Mouse (Mus musculus) heart, adult 9 months (tissue): ENCODE data around the gene Snapin.

Experiments
- DNase-seq, 2 experiments: peaks; one replicate each; pipeline ENCODE4 v3.0.0; 2022; ENCODE audit warnings: low spot score in 2 of 2

Snapin gene

DNA sequence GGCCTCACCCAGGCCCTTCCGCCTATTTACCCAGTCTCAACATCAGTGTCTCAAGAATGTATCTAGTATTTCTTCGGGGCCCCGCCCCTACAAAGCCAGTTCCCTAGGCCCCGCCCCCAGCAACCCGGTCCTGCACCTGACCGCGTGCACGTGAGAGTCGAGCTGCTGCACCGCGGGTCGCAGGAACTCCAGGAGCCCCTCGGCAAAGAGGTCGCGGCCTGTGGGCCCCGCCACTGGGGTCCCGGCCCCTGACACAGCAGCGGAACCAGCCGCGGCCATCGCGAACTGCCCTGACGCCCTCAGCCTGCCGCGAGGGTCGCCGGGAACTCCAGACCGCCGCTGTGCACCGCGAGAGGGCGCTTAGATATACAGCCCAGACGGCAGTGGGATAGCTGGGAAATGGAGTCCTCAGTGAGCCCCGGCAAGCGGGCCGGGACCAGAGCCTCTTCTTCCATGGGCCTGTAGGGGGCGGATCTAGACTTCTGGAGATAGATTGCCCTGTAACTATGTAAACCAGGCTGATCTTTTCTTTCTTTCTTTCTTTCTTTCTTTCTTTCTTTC, at the start of gene Snapin:
TSS of gene Snapin (minus strand) at position 338 of the 561 bp plus-strand sequence.
- DNase-seq: peak; percentile 96 to 97

GRCm38 (mm10) chr3:90537905-90538296, 47.1 kb upstream of the Snapin start:
- DNase-seq: no peak

GRCm38 (mm10) chr3:90537141-90537904, 46.5 kb upstream of the Snapin start, which contains the start of gene S100a16:
Gene S100a16 (plus strand): TSS chr3:90537254.
- peak; percentile 89 for DNase-seq

- DNase-seq: no peak
These were observed 44.6 kb upstream of the Snapin start for GRCm38 (mm10) chr3:90535446-90535845.

DNA sequence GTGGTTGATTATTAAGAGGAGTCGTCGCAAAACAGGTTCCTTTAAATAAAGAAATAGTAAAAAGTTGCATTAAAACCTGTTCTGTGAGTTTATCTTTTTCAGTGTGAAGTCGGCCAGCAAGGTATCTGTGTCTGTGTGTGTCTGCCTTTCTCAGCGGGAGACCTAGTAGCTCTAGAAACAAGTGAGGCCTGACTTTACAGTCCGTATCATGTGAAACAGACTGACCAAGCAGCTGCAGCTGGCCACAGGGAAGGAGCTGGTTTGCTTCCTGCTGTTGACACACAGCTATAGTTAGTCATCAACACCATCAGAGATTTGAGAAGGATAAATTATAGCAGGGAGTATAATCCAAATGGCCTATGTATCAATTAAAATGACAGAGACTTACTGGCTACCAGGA, 40.9 kb upstream of the Snapin start:
- no peak for DNase-seq

GRCm38 (mm10) chr3:90527291-90527873, 36.5 kb upstream of the Snapin start:
- no peak for DNase-seq

- no peak for DNase-seq
These were observed 35.7 kb upstream of the Snapin start, which contains the start of gene S100a14 for GRCm38 (mm10) chr3:90526580-90526979. Gene S100a14 (plus strand): TSS chr3:90526856.

DNA sequence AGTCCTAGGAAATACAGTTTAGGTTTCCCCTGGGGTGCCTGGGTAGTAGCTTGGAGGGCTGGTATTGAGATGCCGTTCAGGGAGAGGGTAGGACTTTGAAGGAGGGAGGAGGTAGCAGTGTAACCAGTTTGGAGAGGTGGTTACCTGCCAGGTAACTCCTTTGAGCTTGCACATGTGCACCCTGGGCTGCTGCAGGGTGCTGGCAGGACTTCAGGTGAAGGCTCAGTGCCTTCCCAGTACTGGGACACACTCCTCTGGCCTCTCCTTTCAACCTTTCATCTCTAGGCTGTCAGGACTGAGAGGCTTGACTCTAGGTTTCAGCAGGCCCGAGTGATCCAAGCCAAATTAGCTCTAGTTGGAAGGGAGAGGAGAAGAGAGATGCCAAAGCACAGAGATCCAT, 35.2 kb upstream of the Snapin start:
- DNase-seq: no peak

DNA sequence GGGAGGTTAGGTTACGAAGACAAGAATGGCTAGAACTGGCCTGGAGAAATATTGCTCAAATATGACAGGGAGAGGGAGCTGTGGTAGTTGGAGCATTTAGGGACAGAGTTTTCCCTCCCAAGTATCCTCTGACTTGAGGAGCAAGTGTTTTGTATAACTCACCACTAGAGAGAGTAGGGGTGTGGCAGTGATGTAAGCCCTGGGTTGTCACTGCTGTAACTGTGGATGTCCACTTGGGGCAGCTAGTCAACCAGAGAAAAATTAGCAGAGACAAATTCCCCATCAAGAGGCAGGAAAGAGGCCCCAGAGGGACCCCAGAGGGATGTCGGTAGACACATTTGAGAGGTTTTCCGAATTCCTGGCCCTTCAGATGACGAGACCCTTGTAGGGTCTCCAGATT, 34.6 kb upstream of the Snapin start:
- DNase-seq: peak; percentile 76 to 79

DNA sequence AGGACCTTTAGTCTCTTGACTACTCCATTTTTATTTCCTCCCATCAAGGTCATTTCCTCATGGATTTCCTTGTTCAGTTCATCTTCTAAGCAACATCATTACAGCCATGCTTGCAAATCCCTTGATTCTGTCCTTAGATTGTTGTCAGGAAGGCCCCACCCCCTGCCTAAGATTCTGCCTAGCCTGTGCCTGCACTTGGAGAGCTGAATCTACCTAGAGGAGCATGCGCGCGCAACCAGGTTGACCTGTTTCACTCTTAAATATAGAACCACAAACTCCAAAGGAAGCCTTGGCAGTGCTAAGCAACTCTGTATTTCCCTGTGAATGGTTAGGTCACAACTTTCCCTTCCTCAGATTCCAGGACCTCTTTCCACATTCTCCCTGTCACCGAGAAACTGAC, 26.9 kb upstream of the Snapin start:
- no peak for DNase-seq

- no peak for DNase-seq
These were observed 25.0 kb upstream of the Snapin start for GRCm38 (mm10) chr3:90515789-90516188.

DNA sequence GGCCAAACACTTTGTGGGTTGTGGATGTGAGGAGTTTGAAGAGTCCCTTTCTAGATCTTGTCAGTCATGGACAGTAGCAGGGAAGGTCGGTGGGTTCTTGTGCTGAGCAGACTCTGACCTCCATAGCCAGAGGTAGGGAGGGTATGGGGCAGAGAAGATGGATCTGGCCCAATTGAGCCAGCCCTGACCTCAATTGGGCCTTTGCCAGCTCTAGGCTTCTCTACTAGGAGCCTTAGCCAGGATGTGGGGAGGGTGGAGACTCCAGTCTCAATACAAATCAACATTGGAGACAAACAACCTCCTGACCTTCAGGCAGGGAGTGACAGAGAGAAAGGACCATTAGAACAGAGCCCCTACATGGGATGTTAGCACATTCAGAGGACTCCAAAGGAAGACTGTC, 24.4 kb upstream of the Snapin start:
- DNase-seq: peak; percentile 54 to 65

DNA sequence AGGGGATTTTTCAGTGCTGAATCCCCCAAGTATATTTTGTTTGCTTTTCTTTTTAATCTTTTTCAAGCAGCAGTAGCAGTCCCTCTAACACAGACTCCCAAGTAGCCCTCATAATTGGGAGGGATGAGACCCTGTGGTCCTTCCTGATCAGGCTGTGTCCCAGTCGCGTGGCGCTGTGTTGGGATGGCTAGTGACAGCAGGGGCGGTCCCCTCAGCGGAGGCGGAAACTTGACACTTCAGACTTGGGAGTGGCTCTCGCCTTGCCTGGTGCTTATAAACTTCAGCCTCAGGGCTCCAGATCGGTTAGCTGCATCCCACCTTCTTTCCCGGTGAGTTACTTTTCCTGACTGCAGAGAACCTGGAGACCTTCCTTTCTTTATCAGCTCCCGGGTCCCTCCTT, 23.9 kb upstream of the Snapin start:
- DNase-seq: peak; percentile 80 to 81

DNA sequence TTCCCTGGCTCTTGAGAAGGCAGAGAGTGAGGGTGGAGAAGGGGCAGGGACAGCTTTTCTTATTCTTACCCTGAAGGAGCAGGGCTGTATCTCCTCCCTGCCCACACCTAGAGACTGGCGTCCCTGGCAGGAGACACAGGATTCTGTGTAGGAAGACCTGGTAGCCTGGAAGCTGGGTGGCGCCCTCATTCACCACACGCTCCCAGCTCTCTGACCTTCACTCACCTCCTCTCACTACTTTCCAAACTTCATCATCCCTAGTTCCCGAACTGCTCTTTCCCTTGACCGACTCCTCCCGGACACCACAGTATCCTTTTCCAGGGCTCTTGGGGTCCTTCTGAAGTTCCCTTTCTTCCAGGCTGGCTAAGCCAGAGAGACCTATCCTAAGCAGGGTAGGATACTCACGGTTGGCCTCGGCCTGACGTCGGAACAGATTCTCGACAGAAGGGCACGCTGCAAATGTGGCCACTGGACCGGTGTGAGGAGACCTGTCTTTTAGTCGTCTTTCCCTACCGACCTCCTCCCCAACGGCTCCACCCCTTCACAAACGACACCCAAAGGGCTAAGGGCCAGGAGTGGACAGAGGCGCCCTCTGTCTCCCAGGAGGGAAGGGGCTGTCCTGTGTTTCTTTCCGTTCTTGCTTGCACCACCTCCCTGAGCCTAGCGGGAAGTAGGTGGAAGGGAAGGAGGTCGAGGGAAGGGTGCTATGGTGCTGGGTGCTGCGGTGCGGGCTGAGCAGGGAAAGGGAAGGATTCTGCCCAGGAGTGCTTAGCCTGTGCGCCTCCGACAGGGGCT, 23.2 kb upstream of the Snapin start, which contains the start of the genes S100a1 and S100a13:
TSS of gene S100a1 (minus strand) at position 597 of the 795 bp plus-strand sequence.
TSS of gene S100a13 (plus strand) at position 640 of the 795 bp plus-strand sequence.
- peak; percentile 87 to 89 for DNase-seq

- DNase-seq: no peak
These were observed 22.3 kb upstream of the Snapin start for GRCm38 (mm10) chr3:90512948-90513642.

- no peak for DNase-seq
These were observed 21.4 kb upstream of the Snapin start for GRCm38 (mm10) chr3:90512276-90512675.

DNA sequence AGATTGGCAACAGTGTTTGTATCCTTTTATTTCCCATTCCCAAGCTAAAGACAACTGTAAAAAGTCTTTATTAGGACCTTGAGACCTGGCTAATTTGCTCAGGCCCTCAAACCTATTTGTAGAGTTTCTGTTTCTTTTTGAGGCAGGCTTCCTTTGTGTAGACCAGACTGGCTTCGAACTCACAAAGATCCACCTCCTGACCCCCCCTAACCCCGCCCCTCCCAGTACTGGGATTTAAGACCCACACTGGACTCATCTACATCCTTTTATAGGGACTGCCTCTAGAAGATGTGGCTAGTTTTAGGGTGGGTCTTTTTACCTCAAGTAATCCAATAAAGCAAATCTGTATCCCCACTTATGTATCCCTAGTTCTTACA, 18.9 kb upstream of the Snapin start:
- no peak for DNase-seq

DNA sequence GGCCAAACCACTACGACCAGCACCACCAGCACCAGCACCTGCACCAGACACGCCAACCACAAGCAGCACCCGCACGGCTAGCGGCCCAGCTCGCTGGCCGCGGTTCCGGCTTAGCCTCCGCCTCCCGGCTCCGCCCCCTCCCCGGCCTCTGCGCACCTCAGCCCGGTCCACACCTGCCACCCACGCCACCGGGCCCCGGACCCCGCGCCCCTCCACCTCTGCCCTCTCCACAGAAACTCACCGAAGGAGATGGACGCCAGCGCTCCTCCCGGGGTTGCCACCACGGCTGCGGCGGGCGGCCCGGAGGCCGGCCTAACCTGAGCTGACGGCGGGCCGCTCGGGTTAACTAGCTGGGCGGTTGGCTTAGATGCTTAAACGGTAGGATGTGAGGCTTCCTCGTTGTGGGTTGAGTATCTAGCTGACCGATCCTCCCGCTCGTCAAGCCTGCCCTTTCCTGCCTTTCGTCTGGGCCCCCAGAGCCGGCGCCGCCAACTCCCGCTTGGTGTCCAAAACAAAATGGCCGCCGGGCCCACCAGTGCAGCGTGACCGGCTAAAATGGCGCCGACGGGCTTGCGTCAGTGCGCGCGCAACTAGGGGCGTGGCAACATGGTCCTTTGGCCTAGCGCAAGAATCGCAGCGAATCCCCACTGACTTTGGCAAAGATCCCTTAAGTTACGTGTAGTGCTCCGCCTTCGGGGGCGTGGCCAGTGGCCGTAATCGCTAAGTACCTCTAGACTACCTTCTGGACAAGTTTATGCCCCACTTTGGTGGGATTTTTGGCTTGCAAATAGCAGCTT, 18.3 kb upstream of the Snapin start, which contains the start of gene Chtop:
TSS of gene Chtop (minus strand) at position 549 of the 797 bp plus-strand sequence.
- peak; percentile 99 for DNase-seq

DNA sequence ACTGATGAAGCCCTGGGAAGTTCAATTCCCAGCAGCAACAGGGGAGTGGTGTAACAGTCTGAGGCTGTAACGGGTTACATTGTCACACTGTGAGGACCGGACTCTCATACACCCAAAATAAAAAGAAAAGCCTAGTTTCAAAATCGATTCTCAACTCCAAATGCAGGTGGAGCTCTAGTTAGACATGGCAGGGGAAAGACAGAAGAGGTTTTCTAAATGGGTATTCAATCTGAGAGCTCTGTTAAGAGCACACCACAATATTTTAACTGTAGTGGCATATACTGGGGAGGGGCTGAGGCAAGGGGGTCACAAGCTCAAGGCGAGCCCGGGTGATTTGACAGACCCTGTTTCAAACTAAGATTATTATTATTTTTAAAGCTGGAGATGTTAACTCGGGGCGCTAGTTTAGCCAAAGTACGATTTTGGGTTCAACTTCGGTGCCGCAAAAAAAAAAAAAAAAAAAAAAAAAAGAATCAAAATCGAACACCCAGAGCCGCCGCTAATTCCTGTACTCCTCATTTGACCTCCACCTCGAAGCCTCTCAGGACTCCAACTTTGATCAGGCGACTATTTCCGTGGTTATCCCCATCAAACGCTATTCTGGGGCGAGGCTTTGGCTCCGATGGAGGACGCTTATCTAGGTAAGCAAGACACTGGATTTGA, 17.6 kb upstream of the Snapin start:
- DNase-seq: no peak

GRCm38 (mm10) chr3:90506362-90506761, 15.5 kb upstream of the Snapin start:
- no peak for DNase-seq
